Mouse (Mus musculus) midbrain, embryonic 14.5 days (tissue): ENCODE results near the gene Fcgr1. TPM values are rescaled to one million over a fixed set of nuclear protein-coding genes. Genes with fewer than 3 reads are reported as not detected.

Experiments
- ATAC-seq: fragments of 200-750 bp; cut with Nextera tagmentation; 2 replicates; pipeline ENCODE4 v1.8.0; 2017; ENCODE audit warnings: moderate number of reproducible peaks, moderate library complexity; ENCODE audit not compliant: low FRiP score, low TSS enrichment
- DNase-seq: peaks from one replicate; pipeline ENCODE4 v3.0.0-alpha.2; 2015
- H3K27ac ChIP-seq: fragments of 300-500 bp; sonication (generic); replicated peaks from 2 replicates; pipeline ENCODE4 v1.5.1; 2014; ENCODE audit warnings: mild to moderate bottlenecking, low read depth, low read length, moderate library complexity
- H3K27me3 ChIP-seq: fragments of 300-500 bp; sonication (generic); 2 replicates; pipeline ENCODE4 v1.6.1; 2014; ENCODE audit warnings: low read length, control low read depth, mixed read lengths; ENCODE audit not compliant: control insufficient read depth, insufficient read depth
- H3K36me3 ChIP-seq: fragments of 300-500 bp; sonication (generic); 2 replicates; pipeline ENCODE4 v1.6.1; 2014; ENCODE audit warnings: low read length, control low read depth; ENCODE audit not compliant: control insufficient read depth, insufficient read depth
- H3K4me1 ChIP-seq: fragments of 300-500 bp; sonication (generic); 2 replicates; pipeline ENCODE4 v1.6.1; 2014; ENCODE audit warnings: mild to moderate bottlenecking, antibody characterized with exemption, low read length, control low read depth; ENCODE audit not compliant: control insufficient read depth, insufficient read depth
- H3K4me2 ChIP-seq: fragments of 300-500 bp; sonication (generic); 2 replicates; pipeline ENCODE4 v1.6.1; 2014; ENCODE audit warnings: mild to moderate bottlenecking, low read length, moderate library complexity
- H3K4me3 ChIP-seq: fragments of 300-500 bp; sonication (generic); replicated peaks from 2 replicates; pipeline ENCODE4 v1.5.1; 2014; ENCODE audit warnings: low read depth, low read length
- H3K9ac ChIP-seq: fragments of 300-500 bp; sonication (generic); replicated peaks from 2 replicates; pipeline ENCODE4 v1.6.1; 2014; ENCODE audit warnings: mild to moderate bottlenecking, low read length, moderate library complexity
- H3K9me3 ChIP-seq: fragments of 300-500 bp; sonication (generic); 2 replicates; pipeline ENCODE4 v1.6.1; 2016; ENCODE audit warnings: low read length, control low read depth, mixed read lengths; ENCODE audit not compliant: control insufficient read depth
- WGBS: fragments of 180-500 bp; shearing (Covaris S2); extraction: QIAGEN DNeasy Blood & Tissue Kit; methylation state at CpG from one replicate; pipeline ENCODE4 v1.1.7; 2014; 5-methylcytosine and 5-hydroxymethylcytosine counted together
- polyA plus RNA-seq: library from polyadenylated mRNA; unstranded; fragments of >200 nt; fragmentation: Nextera tagmentation; extraction: Ambion mirVana; gene quantifications from 2 replicates; pipeline ENCODE4 v1.2.1, GENCODE M21; 2014

Gene Fcgr1
- polyA plus RNA-seq, 1 experiment from 2014 or later = 4.8 TPM

GRCm38 (mm10) chr3:96312341-96313098 lies 18.8 kb upstream of the Fcgr1 start:
- H3K36me3 ChIP-seq = no peaks in the 10 kb centered on the region
- no peak overlapping the region for H3K4me3 ChIP-seq
- no peaks in the 10 kb centered on the region for H3K27me3 ChIP-seq
- H3K4me2 ChIP-seq = no peak overlapping the region
- H3K4me1 ChIP-seq = no peaks in the 10 kb centered on the region
- WGBS = 72% methylated on average over 8 of the region's 8 CpGs
- H3K27ac ChIP-seq = no peak overlapping the region
- H3K9ac ChIP-seq = no peak overlapping the region
- DNase-seq = no peak
- no peaks in the 10 kb centered on the region for H3K9me3 ChIP-seq
- no peak for ATAC-seq

- Histone ChIP-seq H3K4me3 (no peak overlapping the region), H3K27me3 (no peaks in the 10 kb centered on the region), H3K4me1 (no peaks in the 10 kb centered on the region), H3K36me3 (no peaks in the 10 kb centered on the region), H3K4me2 (no peak overlapping the region), H3K9ac (no peak overlapping the region), H3K9me3 (no peaks in the 10 kb centered on the region), H3K27ac (no peak overlapping the region)
- DNase-seq (no peak), ATAC-seq (no peak)
- 73% methylated on average over 3 of the region's 3 CpGs for WGBS
These were observed 15.7 kb upstream of the Fcgr1 start for GRCm38 (mm10) chr3:96309441-96309840.

- Histone ChIP-seq H3K9ac (no peak overlapping the region), H3K4me1 (no peaks in the 10 kb centered on the region), H3K4me3 (no peak overlapping the region), H3K27ac (no peak overlapping the region), H3K4me2 (no peak overlapping the region), H3K27me3 (no peaks in the 10 kb centered on the region), H3K36me3 (no peaks in the 10 kb centered on the region), H3K9me3 (no peaks in the 10 kb centered on the region)
- DNase-seq = no peak
- ATAC-seq = no peak
- 87% methylated on average over 9 of the region's 9 CpGs for WGBS
These were observed 12.7 kb upstream of the Fcgr1 start for GRCm38 (mm10) chr3:96306506-96306905.

GRCm38 (mm10) chr3:96302076-96302475 lies 8.3 kb upstream of the Fcgr1 start:
- Histone ChIP-seq H3K4me1 (no peaks in the 10 kb centered on the region), H3K4me3 (no peak overlapping the region), H3K9ac (no peak overlapping the region), H3K36me3 (no peaks in the 10 kb centered on the region), H3K4me2 (no peak overlapping the region), H3K27me3 (no peaks in the 10 kb centered on the region), H3K27ac (no peak overlapping the region), H3K9me3 (no peaks in the 10 kb centered on the region)
- DNase-seq (no peak), ATAC-seq (no peak)
- 88% methylated on average over 5 of the region's 5 CpGs for WGBS

- H3K4me2 ChIP-seq = no peak overlapping the region
- no peaks in the 10 kb centered on the region for H3K36me3 ChIP-seq
- no peaks in the 10 kb centered on the region for H3K27me3 ChIP-seq
- no peak overlapping the region for H3K9ac ChIP-seq
- WGBS = 81% methylated on average over 26 of the region's 26 CpGs
- H3K4me1 ChIP-seq = no peaks in the 10 kb centered on the region
- no peak for ATAC-seq
- H3K27ac ChIP-seq = no peak overlapping the region
- DNase-seq = no peak
- H3K4me3 ChIP-seq = no peak overlapping the region
- H3K9me3 ChIP-seq = no peaks in the 10 kb centered on the region
These were observed 7.1 kb upstream of the Fcgr1 start for GRCm38 (mm10) chr3:96300706-96301529.

GRCm38 (mm10) chr3:96299562-96299961 lies 5.8 kb upstream of the Fcgr1 start:
- Histone ChIP-seq H3K9me3 (no peaks in the 10 kb centered on the region), H3K4me1 (no peaks in the 10 kb centered on the region), H3K9ac (no peak overlapping the region), H3K4me2 (no peak overlapping the region), H3K4me3 (no peak overlapping the region), H3K36me3 (no peaks in the 10 kb centered on the region), H3K27ac (no peak overlapping the region), H3K27me3 (no peaks in the 10 kb centered on the region)
- WGBS = 100% methylated on average over 2 of the region's 2 CpGs
- no peak for DNase-seq
- ATAC-seq = no peak

GRCm38 (mm10) chr3:96298360-96298759 lies 4.6 kb upstream of the Fcgr1 start:
- Histone ChIP-seq H3K9me3 (no peaks in the 10 kb centered on the region), H3K4me3 (no peak overlapping the region), H3K36me3 (no peaks in the 10 kb centered on the region), H3K4me1 (no peaks in the 10 kb centered on the region), H3K27ac (no peak overlapping the region), H3K4me2 (no peak overlapping the region), H3K27me3 (no peaks in the 10 kb centered on the region), H3K9ac (no peak overlapping the region)
- no peak for DNase-seq
- 92% methylated on average over 4 of the region's 4 CpGs for WGBS
- no peak for ATAC-seq

- H3K4me2 ChIP-seq = no peak overlapping the region
- no peaks in the 10 kb centered on the region for H3K27me3 ChIP-seq
- H3K9ac ChIP-seq = no peak overlapping the region
- H3K4me3 ChIP-seq = no peak overlapping the region
- WGBS = 55% methylated on average over 5 of the region's 5 CpGs
- no peaks in the 10 kb centered on the region for H3K4me1 ChIP-seq
- no peaks in the 10 kb centered on the region for H3K36me3 ChIP-seq
- no peak overlapping the region for H3K27ac ChIP-seq
- H3K9me3 ChIP-seq = no peaks in the 10 kb centered on the region
- DNase-seq (no peak), ATAC-seq (no peak)
These were observed 401 bp downstream of the Fcgr1 start for GRCm38 (mm10) chr3:96293368-96293767.

GRCm38 (mm10) chr3:96292641-96293040 lies 1.1 kb downstream of the Fcgr1 start:
- H3K27ac ChIP-seq = no peak overlapping the region
- no peaks in the 10 kb centered on the region for H3K27me3 ChIP-seq
- DNase-seq = no peak
- H3K9ac ChIP-seq = no peak overlapping the region
- no peaks in the 10 kb centered on the region for H3K36me3 ChIP-seq
- H3K9me3 ChIP-seq = no peaks in the 10 kb centered on the region
- no peaks in the 10 kb centered on the region for H3K4me1 ChIP-seq
- H3K4me3 ChIP-seq = no peak overlapping the region
- H3K4me2 ChIP-seq = no peak overlapping the region
- WGBS = 73% methylated on average over 6 of the region's 6 CpGs
- no peak for ATAC-seq
